Comparison of ENCODE assay signal across 8 mouse cellular contexts in genomic region chr3:51233918-51234751, GRCm38 (mm10). TPM values are rescaled to one million over a fixed set of nuclear protein-coding genes. Genes with fewer than 3 reads are reported as not detected.
DNase-seq lines count a peak whose midpoint lies in the region; ATAC-seq and TF ChIP-seq lines count a peak whose summit lies in the region.

No protein-coding gene starts in this region.

- peak overlapping the region; percentile 36; the same call in 1 of the 2 replicates for H3K9ac ChIP-seq in heart, embryonic 11.5 days (ENCODE audit: low read depth, low read length)
- no peak overlapping the region for H3K9ac ChIP-seq in kidney, embryonic 15.5 days

- H3K4me1 ChIP-seq in bone marrow macrophage, adult 2 months (ENCODE audit: control insufficient read depth, insufficient read depth, low read length) = peaks cover 15% of the 10 kb centered on the region
- peaks cover 46% of the 10 kb centered on the region for H3K4me1 ChIP-seq in heart, embryonic 11.5 days (ENCODE audit: control insufficient read depth, insufficient read depth, low read length)
- peaks cover 13% of the 10 kb centered on the region for H3K4me1 ChIP-seq in kidney, embryonic 15.5 days

- H3K27me3 ChIP-seq in heart, embryonic 11.5 days (ENCODE audit: control insufficient read depth, insufficient read depth, low read length) = no peaks in the 10 kb centered on the region
- H3K27me3 ChIP-seq in kidney, embryonic 15.5 days = no peaks in the 10 kb centered on the region

- H3K4me2 ChIP-seq in heart, embryonic 11.5 days = peak overlapping the region; percentile 31
- no peak overlapping the region for H3K4me2 ChIP-seq in kidney, embryonic 15.5 days

- TF ChIP-seq CTCF in bone marrow macrophage, adult 2 months (IDR thresholded peaks at IDR 0.05; ENCODE audit: low read depth, low read length) = peak; percentile 82

- peak; percentile 58 for ATAC-seq in erythroblast, adult 5-6 weeks (replicated peaks; ENCODE audit: low FRiP score, poor library complexity, severe bottlenecking)
- ATAC-seq in heart, embryonic 11.5 days (replicated peaks; ENCODE audit: insufficient number of reproducible peaks, low FRiP score, low TSS enrichment) = 0 out of 2 replicates have a peak, but pooled peaks have one; percentile 9
- ATAC-seq in kidney, embryonic 15.5 days (replicated peaks; ENCODE audit: low FRiP score) = peak; percentile 84
- ATAC-seq in monocyte, adult 5-6 weeks (replicated peaks; ENCODE audit: insufficient number of reproducible peaks, low FRiP score, low TSS enrichment, poor library complexity, severe bottlenecking) = peak; percentile 71

- no peaks in the 10 kb centered on the region for H3K9me3 ChIP-seq in heart, embryonic 11.5 days (replicated peaks; ENCODE audit: control insufficient read depth, low read length)
- no peaks in the 10 kb centered on the region for H3K9me3 ChIP-seq in kidney, embryonic 15.5 days (replicated peaks)

- H3K36me3 ChIP-seq in heart, embryonic 11.5 days (ENCODE audit: control insufficient read depth, insufficient read depth, low read length) = no peaks in the 10 kb centered on the region
- H3K36me3 ChIP-seq in kidney, embryonic 15.5 days = no peaks in the 10 kb centered on the region

- peak; percentile 84 to 87 for DNase-seq in B cell, adult 2 months
- peak; percentile 85 for DNase-seq in liver
- peak; percentile 82 to 93 for DNase-seq in spleen, postnatal 4 days (ENCODE audit: low spot score in 2 of 2)

- 42% methylated on average over 13 of the region's 13 CpGs for WGBS in heart, embryonic 11.5 days (ENCODE audit: insufficient replicate concordance)
- WGBS in kidney, embryonic 15.5 days = 40% methylated on average over 13 of the region's 13 CpGs

- no peak overlapping the region for H3K27ac ChIP-seq in bone marrow macrophage, adult 2 months (ENCODE audit: insufficient read depth, low read depth, low read length)
- H3K27ac ChIP-seq in heart, embryonic 11.5 days (ENCODE audit: low read depth, low read length) = peak overlapping the region; percentile 85
- H3K27ac ChIP-seq in kidney, embryonic 15.5 days = 0 out of 2 replicates have a peak overlapping the region, but pooled peaks have one; percentile 6

- no peak for TF ChIP-seq POLR2A in bone marrow macrophage, adult 2 months (IDR thresholded peaks at IDR 0.05; ENCODE audit: borderline replicate concordance, low read depth, low read length)

- no peak overlapping the region for H3K4me3 ChIP-seq in bone marrow macrophage, adult 2 months (ENCODE audit: insufficient read depth, low read length)
- H3K4me3 ChIP-seq in heart, embryonic 11.5 days (ENCODE audit: low read depth, low read length) = no peak overlapping the region
- no peak overlapping the region for H3K4me3 ChIP-seq in kidney, embryonic 15.5 days (replicated peaks)

RNA-seq across cellular contexts. Expression of gene Noct, which starts 9.9 kb away (rescaled TPM):
- polyA plus RNA-seq in bone marrow macrophage, adult 2 months (2012; ENCODE audit: insufficient read depth, insufficient read length, missing spikeins) = 8.3 and 9.2 TPM in 2 replicates
- 39.6 and 43.5 TPM in 2 replicates for total RNA-seq in erythroblast, adult 5-6 weeks (2015; ENCODE audit: low replicate concordance)
- 27.3 and 31.4 TPM in 2 replicates for total RNA-seq in erythroblast, adult 5-6 weeks (2017; ENCODE audit: low replicate concordance)
- 10.4 and 12.2 TPM in 2 replicates for polyA plus RNA-seq in heart, embryonic 11.5 days (2014; fragmentation: Nextera tagmentation; extraction: Ambion mirVana)
- polyA plus RNA-seq in kidney, embryonic 15.5 days (2015; fragmentation: Nextera tagmentation; extraction: Ambion mirVana) = 8.5 and 8.8 TPM in 2 replicates
- 13.9 to 18.6 TPM (median 17.2 TPM) in 3 replicates for total RNA-seq in monocyte, adult 5-6 weeks (2017)

Comparison
In these comparisons a context has a peak if more than half of its experiments do, and no peak if none do; other contexts are left out.
1. ATAC-seq: peak in every context shown above with its lines; median percentile 84 in kidney, embryonic 15.5 days; 71 in monocyte, adult 5-6 weeks; 58 in erythroblast, adult 5-6 weeks; 9 in heart, embryonic 11.5 days.